In genomic region chr14:7826151-7826937, GRCm38 (mm10) we compare ENCODE assay signal across 9 mouse cellular contexts. TPM values are rescaled to one million over a fixed set of nuclear protein-coding genes. Genes with fewer than 3 reads are reported as not detected.
DNase-seq lines count a peak whose midpoint lies in the region; ATAC-seq and TF ChIP-seq lines count a peak whose summit lies in the region.
"Had no signal": no experiment of that assay in that cellular context is flagged by ENCODE, and none has a peak within 500 bp of the region (broad histone marks: within the 10 kb centered on the region; RNA-seq: fewer than 3 reads in every experiment).

No protein-coding gene starts in this region.

- H3K9ac ChIP-seq in forebrain, embryonic 11.5 days (ENCODE audit: low read length): peak overlapping the region; percentile 32
- H3K9ac ChIP-seq in hindbrain, embryonic 14.5 days: no peak overlapping the region
- peak overlapping the region; percentile 75 for H3K9ac ChIP-seq in liver, adult 2 months (ENCODE audit: low read depth, low read length)
- H3K9ac ChIP-seq in stomach, embryonic 15.5 days: no peak overlapping the region

- H3K79me2 ChIP-seq in liver, adult 2 months (ENCODE audit: control insufficient read depth, insufficient read depth, low read length): peaks cover 47% of the 10 kb centered on the region

- no peaks in the 10 kb centered on the region for H3K9me3 ChIP-seq in forebrain, embryonic 11.5 days (ENCODE audit: control insufficient read depth, low read length)
- H3K9me3 ChIP-seq in hindbrain, embryonic 14.5 days (ENCODE audit: control insufficient read depth, low read length): no peaks in the 10 kb centered on the region
- H3K9me3 ChIP-seq in stomach, embryonic 15.5 days: no peaks in the 10 kb centered on the region

- peak; percentile 63 for ATAC-seq in forebrain, embryonic 11.5 days (replicated peaks; ENCODE audit: low FRiP score)
- ATAC-seq in hindbrain, embryonic 14.5 days (ENCODE audit: low FRiP score): peak; percentile 65; the same call in 1 of the 2 replicates
- peak; percentile 72 for ATAC-seq in stomach, embryonic 15.5 days (ENCODE audit: insufficient read depth, low FRiP score, low read depth)

- H3K27me3 ChIP-seq in forebrain, embryonic 11.5 days (ENCODE audit: control insufficient read depth, insufficient read depth, low read length): no peaks in the 10 kb centered on the region
- no peaks in the 10 kb centered on the region for H3K27me3 ChIP-seq in hindbrain, embryonic 14.5 days (ENCODE audit: control insufficient read depth, insufficient read depth, low read length)
- no peaks in the 10 kb centered on the region for H3K27me3 ChIP-seq in liver, adult 2 months (ENCODE audit: control insufficient read depth, insufficient read depth, low read length)
- no peaks in the 10 kb centered on the region for H3K27me3 ChIP-seq in stomach, embryonic 15.5 days (replicated peaks)

- no peak for TF ChIP-seq POLR2A in liver, adult 2 months (IDR thresholded peaks at IDR 0.05; ENCODE audit: extremely low read depth, insufficient read depth, low read length)

- H3K4me2 ChIP-seq in forebrain, embryonic 11.5 days (ENCODE audit: low read depth, low read length, severe bottlenecking): peak overlapping the region; percentile 21; the same call in 1 of the 2 replicates
- 0 out of 2 replicates have a peak overlapping the region, but pooled peaks have one; percentile 8 for H3K4me2 ChIP-seq in hindbrain, embryonic 14.5 days (replicated peaks)
- peak overlapping the region; percentile 4 for H3K4me2 ChIP-seq in stomach, embryonic 15.5 days

- WGBS in forebrain, embryonic 11.5 days: 30% methylated on average over 10 of the region's 10 CpGs
- 33% methylated on average over 10 of the region's 10 CpGs for WGBS in hindbrain, embryonic 14.5 days
- WGBS in liver, adult 2 months: 6% methylated on average over 10 of the region's 10 CpGs
- WGBS in stomach, embryonic 15.5 days: 50% methylated on average over 10 of the region's 10 CpGs

- peak overlapping the region; percentile 88 for H3K27ac ChIP-seq in forebrain, embryonic 11.5 days (ENCODE audit: low read depth, low read length)
- H3K27ac ChIP-seq in hindbrain, embryonic 14.5 days: peak overlapping the region; percentile 70
- H3K27ac ChIP-seq in liver, adult 2 months (replicated peaks; ENCODE audit: insufficient read depth, low read depth, low read length): peak overlapping the region; percentile 86
- H3K27ac ChIP-seq in stomach, embryonic 15.5 days: peak overlapping the region; percentile 72

- H3K4me3 ChIP-seq in forebrain, embryonic 11.5 days (ENCODE audit: low read depth, low read length): no peak overlapping the region
- no peak overlapping the region for H3K4me3 ChIP-seq in hindbrain, embryonic 14.5 days (replicated peaks; ENCODE audit: low read length)
- no peak overlapping the region for H3K4me3 ChIP-seq in liver, adult 2 months (ENCODE audit: insufficient read depth, low read depth, low read length)
- no peak overlapping the region for H3K4me3 ChIP-seq in stomach, embryonic 15.5 days (replicated peaks)

- no peaks in the 10 kb centered on the region for H3K36me3 ChIP-seq in forebrain, embryonic 11.5 days (ENCODE audit: control insufficient read depth, insufficient read depth, low read length)
- H3K36me3 ChIP-seq in hindbrain, embryonic 14.5 days (replicated peaks; ENCODE audit: control insufficient read depth, insufficient read depth): no peaks in the 10 kb centered on the region
- H3K36me3 ChIP-seq in liver, adult 2 months (ENCODE audit: control insufficient read depth, insufficient read depth, low read length): no peaks in the 10 kb centered on the region
- no peaks in the 10 kb centered on the region for H3K36me3 ChIP-seq in stomach, embryonic 15.5 days

- peak; percentile 24 to 28 for DNase-seq in layer of hippocampus, postnatal 10 days (ENCODE audit: low spot score in 2 of 2)
- DNase-seq in layer of hippocampus, postnatal 14 days (ENCODE audit: low spot score in 2 of 2): no peak
- no peak for DNase-seq in forebrain, embryonic 11.5 days (ENCODE audit: low spot score)
- DNase-seq in hindbrain, embryonic 14.5 days (ENCODE audit: low spot score): no peak
- peak; percentile 93 for DNase-seq in liver, adult 2 months (ENCODE audit: extremely low read depth, low read depth, low spot score)
- DNase-seq in retina, postnatal 1 day: no peak
- no peak for DNase-seq in ovary, postnatal 36 days (ENCODE audit: low spot score)

- H3K4me1 ChIP-seq in forebrain, embryonic 11.5 days (replicated peaks; ENCODE audit: control insufficient read depth, insufficient read depth, low read length): peaks cover 11% of the 10 kb centered on the region
- H3K4me1 ChIP-seq in hindbrain, embryonic 14.5 days (replicated peaks; ENCODE audit: control insufficient read depth, insufficient read depth, low read length): peaks cover 16% of the 10 kb centered on the region; the same call in 1 of the 2 replicates
- peaks cover 52% of the 10 kb centered on the region for H3K4me1 ChIP-seq in liver, adult 2 months (ENCODE audit: control insufficient read depth, insufficient read depth, low read length)
- H3K4me1 ChIP-seq in stomach, embryonic 15.5 days: peaks cover 38% of the 10 kb centered on the region

- no peak for TF ChIP-seq CTCF in liver, adult 2 months (IDR thresholded peaks at IDR 0.05; ENCODE audit: low read depth, low read length)

RNA-seq across cellular contexts. Expression of gene Flnb, which starts 8.6 kb away (rescaled TPM):
- total RNA-seq in layer of hippocampus, postnatal 10 days (2021): 10 to 100 TPM; 32.1 to 34.2 TPM
- 10 to 100 TPM; 35.7 to 78.7 TPM for total RNA-seq in layer of hippocampus, postnatal 14 days (2021)
- polyA plus RNA-seq in forebrain, embryonic 11.5 days (2014; fragmentation: Nextera tagmentation; extraction: Ambion mirVana): 23.2 and 27.2 TPM in 2 replicates
- 7.4 and 9.0 TPM in 2 replicates for polyA plus RNA-seq in hindbrain, embryonic 14.5 days (2014; fragmentation: Nextera tagmentation; extraction: Ambion mirVana)
- total RNA-seq in liver, adult 2 months (2014; rRNA removed): 27.8 and 34.6 TPM in 2 replicates
- polyA plus RNA-seq in liver, adult 2 months (2012; rRNA removed): 10.6 and 15.9 TPM in 2 replicates
- 17.4 and 20.3 TPM in 2 replicates for polyA plus RNA-seq in stomach, embryonic 15.5 days (2015; fragmentation: Nextera tagmentation; extraction: Ambion mirVana)

RNA-seq across cellular contexts. Expression of gene Gm26661, which starts 35.0 kb away (rescaled TPM):
- total RNA-seq in layer of hippocampus, postnatal 10 days (2021): not detected
- not detected for total RNA-seq in layer of hippocampus, postnatal 14 days (2021)
- polyA plus RNA-seq in forebrain, embryonic 11.5 days (2014; fragmentation: Nextera tagmentation; extraction: Ambion mirVana): not detected in 2 replicates
- polyA plus RNA-seq in hindbrain, embryonic 14.5 days (2014; fragmentation: Nextera tagmentation; extraction: Ambion mirVana): not detected in 2 replicates
- total RNA-seq in liver, adult 2 months (2014; rRNA removed): not detected in 2 replicates
- polyA plus RNA-seq in liver, adult 2 months (2012; rRNA removed): not detected in 2 replicates
- polyA plus RNA-seq in stomach, embryonic 15.5 days (2015; fragmentation: Nextera tagmentation; extraction: Ambion mirVana): 0.32 TPM in 1 of 2 replicates, not detected in the other
- total RNA-seq: MEL had no signal

Comparison
In these comparisons a context has a peak if more than half of its experiments do, and no peak if none do; other contexts are left out.
1. DNase-seq: peak in layer of hippocampus, postnatal 10 days (2 of 2) and liver, adult 2 months (single experiment); none in layer of hippocampus, postnatal 14 days (0 of 2), forebrain, embryonic 11.5 days (single experiment), hindbrain, embryonic 14.5 days (single experiment), retina, postnatal 1 day (single experiment) and ovary, postnatal 36 days (single experiment).
2. H3K9ac ChIP-seq: peak in forebrain, embryonic 11.5 days (single experiment) and liver, adult 2 months (single experiment); none in hindbrain, embryonic 14.5 days (single experiment) and stomach, embryonic 15.5 days (single experiment).
3. Peak in every context shown above with its lines, with median percentiles within 50 percentile points of each other: ATAC-seq, H3K27ac ChIP-seq and H3K4me2 ChIP-seq.